Mouse (Mus musculus) limb, embryonic 15.5 days (tissue): ENCODE data around the gene Shc3. TPM values are rescaled to one million over a fixed set of nuclear protein-coding genes. Genes with fewer than 3 reads are reported as not detected.

Source experiments
- ATAC-seq: fragments of 200-750 bp; cut with Nextera tagmentation; 2 replicates; pipeline ENCODE4 v1.8.0; 2017; ENCODE audit warnings: low read depth, moderate TSS enrichment; ENCODE audit not compliant: insufficient number of reproducible peaks, low FRiP score, low TSS enrichment
- H3K27ac ChIP-seq: fragments of 300-500 bp; sonication (generic); 2 replicates; pipeline ENCODE4 v1.5.1; 2015; ENCODE audit warnings: moderate library complexity, mild to moderate bottlenecking, inconsistent platforms
- H3K27me3 ChIP-seq: fragments of 300-500 bp; sonication (generic); 2 replicates; pipeline ENCODE4 v1.6.1; 2015; ENCODE audit warnings: inconsistent platforms
- H3K36me3 ChIP-seq: fragments of 300-500 bp; sonication (generic); 2 replicates; pipeline ENCODE4 v1.6.1; 2015; ENCODE audit warnings: inconsistent platforms
- H3K4me1 ChIP-seq: fragments of 300-500 bp; sonication (generic); 2 replicates; pipeline ENCODE4 v1.6.1; 2015; ENCODE audit warnings: inconsistent platforms
- H3K4me2 ChIP-seq: fragments of 300-500 bp; sonication (generic); 2 replicates; pipeline ENCODE4 v1.6.1; 2015; ENCODE audit warnings: mild to moderate bottlenecking, inconsistent platforms
- H3K4me3 ChIP-seq: fragments of 300-500 bp; sonication (generic); 2 replicates; pipeline ENCODE4 v1.5.1; 2015; ENCODE audit warnings: mild to moderate bottlenecking, inconsistent platforms
- H3K9ac ChIP-seq: fragments of 300-500 bp; sonication (generic); 2 replicates; pipeline ENCODE4 v1.6.1; 2015; ENCODE audit warnings: inconsistent platforms
- H3K9me3 ChIP-seq: fragments of 300-500 bp; sonication (generic); 2 replicates; pipeline ENCODE4 v1.6.1; 2016; ENCODE audit warnings: inconsistent platforms
- WGBS: fragments of 180-500 bp; shearing (Covaris S2); methylation state at CpG from one replicate; pipeline ENCODE4 v1.1.7; 2015; 5-methylcytosine and 5-hydroxymethylcytosine counted together
- polyA plus RNA-seq: library from polyadenylated mRNA; unstranded; fragments of >200 nt; fragmentation: Nextera tagmentation; extraction: Ambion mirVana; gene quantifications from 2 replicates; pipeline ENCODE4 v1.2.1, GENCODE M21; 2015

The Shc3 gene
- polyA plus RNA-seq, 1 experiment from 2014 or later = 0.90 TPM

GRCm38 (mm10) chr13:51468697-51469250 is 100.4 kb downstream of the Shc3 start:
- ATAC-seq = no peak

GRCm38 (mm10) chr13:51466117-51466841 is 102.9 kb downstream of the Shc3 start:
- no peaks in the 10 kb centered on the region for H3K27me3 ChIP-seq
- WGBS = 33% methylated on average over 14 of the region's 14 CpGs
- no peak overlapping the region for H3K27ac ChIP-seq
- no peaks in the 10 kb centered on the region for H3K4me1 ChIP-seq
- H3K9me3 ChIP-seq = no peaks in the 10 kb centered on the region
- no peaks in the 10 kb centered on the region for H3K36me3 ChIP-seq
- H3K4me3 ChIP-seq = no peak overlapping the region
- H3K4me2 ChIP-seq = no peak overlapping the region
- H3K9ac ChIP-seq = no peak overlapping the region
- ATAC-seq = no peak

More at GRCm38 (mm10) chr13:51468697-51469250, 100.4 kb downstream of the Shc3 start:
- Histone ChIP-seq H3K27ac (no peak overlapping the region), H3K9ac (no peak overlapping the region), H3K27me3 (no peaks in the 10 kb centered on the region), H3K9me3 (no peaks in the 10 kb centered on the region), H3K4me1 (no peaks in the 10 kb centered on the region), H3K4me2 (no peak overlapping the region), H3K36me3 (no peaks in the 10 kb centered on the region), H3K4me3 (no peak overlapping the region)
- 72% methylated on average over 17 of the region's 17 CpGs for WGBS

- H3K27ac ChIP-seq = no peak overlapping the region
- H3K4me1 ChIP-seq = no peaks in the 10 kb centered on the region
- no peaks in the 10 kb centered on the region for H3K9me3 ChIP-seq
- H3K4me2 ChIP-seq = no peak overlapping the region
- H3K9ac ChIP-seq = no peak overlapping the region
- 62% methylated on average over 4 of the region's 4 CpGs for WGBS
- H3K36me3 ChIP-seq = no peaks in the 10 kb centered on the region
- no peaks in the 10 kb centered on the region for H3K27me3 ChIP-seq
- H3K4me3 ChIP-seq = no peak overlapping the region
- no peak for ATAC-seq
Observed at GRCm38 (mm10) chr13:51464294-51464693, 104.9 kb downstream of the Shc3 start.

DNA sequence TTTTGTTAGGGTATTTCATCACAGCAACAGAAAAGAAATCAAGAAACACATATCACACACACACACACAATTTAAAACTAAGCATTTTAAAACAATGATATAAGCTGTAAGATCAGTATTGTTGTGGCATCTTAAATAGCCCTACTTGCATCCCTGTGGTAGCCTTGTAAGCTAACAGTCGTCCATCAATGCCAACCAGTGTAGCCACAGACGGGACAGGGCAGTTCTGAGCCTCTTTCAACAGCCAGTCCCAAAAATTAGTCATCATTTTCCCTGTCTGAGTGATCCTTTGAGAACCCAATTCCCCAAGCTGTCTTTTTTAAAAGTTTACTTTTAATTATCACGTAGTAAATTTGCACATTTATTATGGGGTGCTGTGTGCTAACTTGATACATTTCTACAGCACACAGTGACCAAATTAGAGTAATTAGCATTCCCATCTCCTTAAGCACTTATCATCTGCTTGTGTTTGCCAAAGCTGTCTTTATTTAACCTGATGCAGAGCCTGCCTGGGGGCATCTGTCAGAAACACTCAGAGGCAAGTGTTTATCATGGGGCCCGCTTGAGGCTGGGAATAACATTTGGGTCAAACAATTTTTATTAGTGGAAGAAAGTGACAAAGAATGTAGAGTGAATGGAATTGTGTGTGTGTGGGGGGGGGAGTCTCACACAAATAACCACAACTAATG is 112.9 kb downstream of the Shc3 start:
- Histone ChIP-seq H3K9me3 (no peaks in the 10 kb centered on the region), H3K27ac (no peak overlapping the region), H3K4me3 (no peak overlapping the region), H3K4me1 (no peaks in the 10 kb centered on the region), H3K4me2 (no peak overlapping the region), H3K27me3 (no peaks in the 10 kb centered on the region), H3K9ac (no peak overlapping the region), H3K36me3 (no peaks in the 10 kb centered on the region)
- no peak for ATAC-seq
- 15% methylated on average over 4 of the region's 4 CpGs for WGBS

DNA sequence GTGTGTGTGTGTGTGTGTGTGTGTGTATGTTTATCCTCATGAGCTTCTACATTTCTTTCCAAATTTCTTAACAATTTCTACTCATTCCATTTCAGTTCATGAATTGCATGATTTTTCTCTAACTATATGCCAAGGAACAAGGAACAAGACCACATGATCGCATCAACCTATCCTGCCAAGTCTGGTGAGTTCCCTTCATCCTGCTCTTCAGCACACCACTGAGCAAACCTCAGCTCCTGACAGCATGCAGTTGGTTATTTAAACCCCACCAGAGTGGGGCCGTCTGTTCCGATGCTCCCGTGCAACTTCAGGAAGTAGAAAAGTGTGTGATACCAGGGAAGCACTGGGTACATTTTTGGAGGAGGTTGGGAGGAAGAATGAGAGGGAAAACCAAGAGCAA is 122.7 kb downstream of the Shc3 start:
- no peak overlapping the region for H3K27ac ChIP-seq
- H3K27me3 ChIP-seq = no peaks in the 10 kb centered on the region
- no peaks in the 10 kb centered on the region for H3K9me3 ChIP-seq
- 66% methylated on average over 4 of the region's 4 CpGs for WGBS
- no peak overlapping the region for H3K9ac ChIP-seq
- no peaks in the 10 kb centered on the region for H3K36me3 ChIP-seq
- ATAC-seq = no peak
- no peak overlapping the region for H3K4me3 ChIP-seq
- H3K4me1 ChIP-seq = no peaks in the 10 kb centered on the region
- H3K4me2 ChIP-seq = no peak overlapping the region

DNA sequence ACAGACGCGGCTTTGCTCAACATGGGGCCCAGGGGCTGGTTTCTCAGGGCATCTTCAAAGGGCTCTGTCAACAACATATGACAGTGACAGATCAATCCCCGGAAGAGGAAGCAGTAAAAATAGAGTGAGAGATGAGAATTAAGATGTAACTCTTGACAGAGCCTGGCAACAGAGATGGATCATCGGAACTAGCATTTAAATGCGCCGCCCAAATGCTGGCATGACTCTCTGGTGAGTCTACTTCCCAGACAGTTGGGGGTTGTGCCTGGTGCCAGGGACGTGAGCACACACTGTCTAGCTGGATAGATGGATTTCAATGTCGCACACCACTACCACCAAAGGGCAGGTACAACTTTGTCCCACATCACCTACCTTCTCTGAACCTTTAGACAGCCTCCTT is 126.3 kb downstream of the Shc3 start:
- 77% methylated on average over 8 of the region's 8 CpGs for WGBS
- Histone ChIP-seq H3K9me3 (no peaks in the 10 kb centered on the region), H3K4me1 (no peaks in the 10 kb centered on the region), H3K27me3 (no peaks in the 10 kb centered on the region), H3K9ac (no peak overlapping the region), H3K4me3 (no peak overlapping the region), H3K36me3 (no peaks in the 10 kb centered on the region), H3K27ac (no peak overlapping the region), H3K4me2 (no peak overlapping the region)
- no peak for ATAC-seq

GRCm38 (mm10) chr13:51437105-51438085 is 131.8 kb downstream of the Shc3 start:
- Histone ChIP-seq H3K27me3 (no peaks in the 10 kb centered on the region), H3K9ac (no peak overlapping the region), H3K9me3 (no peaks in the 10 kb centered on the region), H3K4me2 (no peak overlapping the region), H3K4me1 (no peaks in the 10 kb centered on the region), H3K4me3 (no peak overlapping the region), H3K27ac (no peak overlapping the region), H3K36me3 (no peaks in the 10 kb centered on the region)
- ATAC-seq = no peak
- WGBS = 72% methylated on average over 14 of the region's 14 CpGs

- no peaks in the 10 kb centered on the region for H3K36me3 ChIP-seq
- no peak overlapping the region for H3K4me3 ChIP-seq
- no peaks in the 10 kb centered on the region for H3K27me3 ChIP-seq
- H3K9me3 ChIP-seq = no peaks in the 10 kb centered on the region
- no peak for ATAC-seq
- no peak overlapping the region for H3K4me2 ChIP-seq
- no peak overlapping the region for H3K27ac ChIP-seq
- WGBS = 53% methylated on average over 2 of the region's 2 CpGs
- H3K4me1 ChIP-seq = no peaks in the 10 kb centered on the region
- H3K9ac ChIP-seq = no peak overlapping the region
Observed at GRCm38 (mm10) chr13:51435146-51435545, 134.1 kb downstream of the Shc3 start.

GRCm38 (mm10) chr13:51434460-51434859 is 134.8 kb downstream of the Shc3 start:
- Histone ChIP-seq H3K9me3 (no peaks in the 10 kb centered on the region), H3K4me2 (no peak overlapping the region), H3K9ac (no peak overlapping the region), H3K4me1 (no peaks in the 10 kb centered on the region), H3K27me3 (no peaks in the 10 kb centered on the region), H3K4me3 (no peak overlapping the region), H3K36me3 (no peaks in the 10 kb centered on the region), H3K27ac (no peak overlapping the region)
- 64% methylated on average over 2 of the region's 2 CpGs for WGBS
- ATAC-seq = no peak

DNA sequence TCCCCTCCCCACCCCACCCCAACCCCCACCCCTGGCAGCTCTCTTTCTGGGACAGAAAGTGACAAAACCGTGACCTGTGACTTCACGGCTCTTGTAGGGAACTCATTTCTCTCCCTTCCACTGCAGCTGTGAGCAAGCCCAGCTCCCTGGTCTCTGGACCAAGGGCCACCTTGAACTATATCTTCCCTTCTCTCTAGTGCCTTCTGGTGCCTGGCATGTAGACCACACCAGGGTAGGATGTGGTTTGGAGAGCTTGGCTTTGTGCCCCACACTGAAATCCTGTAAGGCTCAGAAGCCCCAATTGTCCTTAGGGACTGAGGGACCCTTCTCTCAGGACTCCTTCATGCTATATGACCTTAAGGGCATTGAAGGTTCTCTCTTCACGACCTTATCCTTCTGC is 135.8 kb downstream of the Shc3 start:
- H3K9ac ChIP-seq = no peak overlapping the region
- H3K36me3 ChIP-seq = no peaks in the 10 kb centered on the region
- whole genome bisulfite sequencing = 58% methylated on average over 3 of the region's 3 CpGs
- no peak overlapping the region for H3K27ac ChIP-seq
- no peak overlapping the region for H3K4me3 ChIP-seq
- no peaks in the 10 kb centered on the region for H3K27me3 ChIP-seq
- no peak for ATAC-seq
- H3K4me2 ChIP-seq = no peak overlapping the region
- 0 out of 2 replicates have a peak, but pooled peaks cover 2% of the 10 kb centered on the region for H3K4me1 ChIP-seq
- no peaks in the 10 kb centered on the region for H3K9me3 ChIP-seq

DNA sequence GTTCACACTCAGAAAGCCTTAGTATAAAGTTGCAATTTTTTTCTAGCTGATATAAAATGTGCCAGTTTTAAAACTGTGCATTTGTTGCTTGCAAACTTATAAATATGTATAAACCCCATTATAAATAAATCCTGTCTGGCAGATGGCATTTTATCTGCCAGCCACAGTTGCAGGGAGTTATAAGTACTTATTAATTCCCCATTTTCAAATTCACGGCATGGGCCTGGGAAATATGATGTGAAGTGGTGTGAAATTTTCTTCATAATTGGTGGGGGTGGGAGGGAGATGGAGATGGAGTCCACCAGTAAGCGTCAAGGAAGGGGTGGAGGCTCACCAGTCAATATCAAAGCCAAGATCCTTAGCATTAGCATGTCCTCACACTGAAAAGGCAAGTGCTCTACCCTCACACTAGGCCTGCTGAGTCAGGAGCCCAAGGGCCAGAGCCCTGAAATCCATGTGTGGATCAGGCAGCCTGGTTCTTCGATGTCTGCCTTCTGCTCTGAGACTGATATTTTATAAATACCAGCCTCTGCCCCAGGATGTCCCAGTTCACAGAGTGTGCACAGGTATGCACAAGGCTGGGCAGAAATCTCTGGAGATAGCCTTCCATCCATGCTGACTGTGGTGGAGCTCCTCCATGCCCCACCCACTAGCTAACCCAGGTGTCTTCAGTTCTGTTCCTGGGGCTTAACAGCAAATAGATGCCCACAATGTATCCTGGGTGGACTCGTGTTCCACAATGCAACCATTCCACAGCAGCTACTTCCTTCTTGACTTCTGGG is 143.4 kb downstream of the Shc3 start:
- ATAC-seq = no peak
- Histone ChIP-seq H3K27me3 (no peaks in the 10 kb centered on the region), H3K9ac (no peak overlapping the region), H3K27ac (no peak overlapping the region), H3K9me3 (no peaks in the 10 kb centered on the region), H3K4me3 (no peak overlapping the region), H3K4me1 (peaks cover 10% of the 10 kb centered on the region; the same call in 1 of the 2 replicates), H3K4me2 (no peak overlapping the region), H3K36me3 (peaks cover 21% of the 10 kb centered on the region)
- 75% methylated on average over 4 of the region's 4 CpGs for whole genome bisulfite sequencing
